Mouse (Mus musculus) kidney, embryonic 16.5 days (tissue): ENCODE data around the gene Galm. TPM values are rescaled to one million over a fixed set of nuclear protein-coding genes. Genes with fewer than 3 reads are reported as not detected.
"Not testable (repeated sequence)": the region's sequence is repeated elsewhere in the genome, so short reads cannot be mapped to it uniquely, and the experiment has no call there.

ENCODE experiments used
- ATAC-seq: fragments of 200-750 bp; cut with Nextera tagmentation; 2 replicates; pipeline ENCODE4 v1.8.0; 2017; ENCODE audit warnings: moderate TSS enrichment; ENCODE audit not compliant: low FRiP score, low TSS enrichment
- H3K27ac ChIP-seq: fragments of 300-500 bp; sonication (generic); 2 replicates; pipeline ENCODE4 v1.5.1; 2014; ENCODE audit warnings: low read length
- H3K27me3 ChIP-seq: fragments of 300-500 bp; sonication (generic); 2 replicates; pipeline ENCODE4 v1.6.1; 2014; ENCODE audit warnings: low read length, control low read depth, mixed read lengths; ENCODE audit not compliant: insufficient read depth
- H3K36me3 ChIP-seq: fragments of 300-500 bp; sonication (generic); 2 replicates; pipeline ENCODE4 v1.6.1; 2014; ENCODE audit warnings: low read length, control low read depth, mixed read lengths; ENCODE audit not compliant: insufficient read depth
- H3K4me1 ChIP-seq: fragments of 300-500 bp; sonication (generic); 2 replicates; pipeline ENCODE4 v1.6.1; 2014; ENCODE audit warnings: low read length, control low read depth, mixed read lengths; ENCODE audit not compliant: insufficient read depth
- H3K4me2 ChIP-seq: fragments of 300-500 bp; sonication (generic); replicated peaks from 2 replicates; pipeline ENCODE4 v1.6.1; 2014; ENCODE audit warnings: low read depth, low read length
- H3K4me3 ChIP-seq: fragments of 300-500 bp; sonication (generic); 2 replicates; pipeline ENCODE4 v1.5.1; 2014; ENCODE audit warnings: mild to moderate bottlenecking, low read length
- H3K9ac ChIP-seq: fragments of 300-500 bp; sonication (generic); replicated peaks from 2 replicates; pipeline ENCODE4 v1.6.1; 2014; ENCODE audit warnings: low read length
- H3K9me3 ChIP-seq: fragments of 300-500 bp; sonication (generic); 2 replicates; pipeline ENCODE4 v1.6.1; 2016; ENCODE audit warnings: low read length, control low read depth
- WGBS: fragments of 180-500 bp; shearing (Covaris S2); extraction: QIAGEN DNeasy Blood & Tissue Kit; methylation state at CpG from one replicate; pipeline ENCODE4 v1.1.7; 2014; 5-methylcytosine and 5-hydroxymethylcytosine counted together
- polyA plus RNA-seq: library from polyadenylated mRNA; unstranded; fragments of >200 nt; fragmentation: Nextera tagmentation; extraction: Ambion mirVana; gene quantifications from 2 replicates; pipeline ENCODE4 v1.2.1, GENCODE M21; 2015

Galm gene
- polyA plus RNA-seq, 1 experiment from 2014 or later, result 23.5 TPM

DNA sequence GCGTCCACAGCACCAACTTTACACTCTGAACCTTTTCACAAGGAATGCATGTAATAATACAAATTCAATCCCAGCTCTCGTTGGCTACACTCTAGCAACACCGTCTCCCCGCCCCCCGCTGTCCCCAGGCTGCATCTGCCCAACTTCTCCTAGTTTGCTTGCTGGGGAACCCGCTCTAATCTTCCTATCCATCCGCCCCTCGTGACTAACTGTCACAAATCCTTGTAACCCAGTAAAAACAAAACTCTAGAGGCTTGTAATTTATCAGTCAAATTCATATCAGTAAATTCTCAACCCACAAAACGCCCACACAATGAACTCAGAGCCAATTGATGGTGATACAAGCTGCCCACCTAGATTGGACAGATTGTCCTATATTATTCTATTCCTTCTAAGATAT lies 93.9 kb downstream of the Galm start:
- no peak for ATAC-seq
- WGBS, result 70% methylated on average over 9 of the region's 9 CpGs

DNA sequence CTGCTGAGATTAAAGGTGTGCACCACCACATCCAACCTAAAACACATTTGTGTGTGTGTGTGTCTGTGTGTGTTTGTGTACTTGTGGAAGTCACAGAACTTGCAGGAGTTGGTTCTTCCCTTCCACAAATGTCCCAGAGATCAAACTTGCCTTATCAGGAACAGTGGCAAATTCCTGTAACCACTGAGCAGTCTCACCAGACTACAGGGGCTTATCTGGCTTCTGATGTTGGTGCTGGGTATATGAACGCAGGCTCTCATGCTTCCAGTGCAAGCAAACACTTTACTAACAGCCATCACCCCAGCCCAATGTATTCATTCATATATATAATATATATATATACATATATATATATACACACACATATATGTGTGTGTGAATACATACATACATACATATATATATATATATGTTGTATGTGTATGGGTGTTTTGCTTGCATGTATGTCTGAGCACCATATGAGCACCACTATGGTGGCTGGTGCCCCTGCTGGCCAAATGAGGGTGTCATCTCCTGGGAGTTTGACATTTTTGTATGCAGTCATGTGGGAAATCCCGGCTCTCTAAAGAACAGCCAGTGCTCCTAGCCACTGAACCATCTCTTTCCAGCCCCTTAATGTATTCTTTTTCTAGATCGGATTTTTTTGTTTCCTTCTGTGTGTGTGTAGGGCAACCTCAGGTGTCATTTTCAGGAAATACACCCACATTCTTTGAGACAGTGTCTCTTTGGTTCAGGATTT lies 94.8 kb downstream of the Galm start:
- no peak overlapping the region for H3K27ac ChIP-seq
- H3K4me2 ChIP-seq, result no peak overlapping the region
- no peak for ATAC-seq
- no peak overlapping the region for H3K4me3 ChIP-seq
- WGBS, result 57% methylated on average over 3 of the region's 3 CpGs
- no peaks in the 10 kb centered on the region for H3K36me3 ChIP-seq
- peaks cover 4% of the 10 kb centered on the region; the same call in 1 of the 2 replicates for H3K4me1 ChIP-seq
- no peaks in the 10 kb centered on the region for H3K27me3 ChIP-seq
- H3K9me3 ChIP-seq, result no peaks in the 10 kb centered on the region
- no peak overlapping the region for H3K9ac ChIP-seq

More for the DNA sequence above, 93.9 kb downstream of the Galm start:
- H3K36me3 ChIP-seq, result no peaks in the 10 kb centered on the region
- no peaks in the 10 kb centered on the region for H3K9me3 ChIP-seq
- H3K4me3 ChIP-seq, result no peak overlapping the region
- no peak overlapping the region for H3K27ac ChIP-seq
- peaks cover 4% of the 10 kb centered on the region; the same call in 1 of the 2 replicates for H3K4me1 ChIP-seq
- H3K9ac ChIP-seq, result no peak overlapping the region
- H3K4me2 ChIP-seq, result no peak overlapping the region
- no peaks in the 10 kb centered on the region for H3K27me3 ChIP-seq

DNA sequence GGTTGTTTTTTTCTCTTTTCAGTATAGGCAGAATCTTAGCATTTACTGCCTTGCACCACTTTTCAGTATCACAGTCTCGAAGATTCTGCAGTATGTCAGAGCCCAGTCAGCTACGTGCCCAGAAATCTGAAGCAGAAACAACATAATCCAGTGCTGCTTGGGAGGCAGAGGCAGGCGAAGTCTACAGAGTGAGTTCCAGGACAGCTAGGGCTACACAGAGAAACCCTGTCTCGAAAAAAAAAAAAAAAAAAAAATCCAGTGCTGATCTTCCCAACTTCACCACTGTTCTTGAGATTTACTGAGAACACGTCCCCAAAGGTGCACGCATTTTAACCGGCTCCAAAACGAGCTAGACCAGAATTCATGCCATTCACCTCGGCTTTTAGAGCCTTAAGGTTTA lies 96.6 kb downstream of the Galm start:
- peaks cover 4% of the 10 kb centered on the region; the same call in 1 of the 2 replicates for H3K4me1 ChIP-seq
- H3K9me3 ChIP-seq, result no peaks in the 10 kb centered on the region
- H3K4me3 ChIP-seq, result peak overlapping the region; percentile 72
- 11% methylated on average over 9 of the region's 9 CpGs for WGBS
- peak overlapping the region; percentile 93 for H3K27ac ChIP-seq
- peak overlapping the region; percentile 79 for H3K9ac ChIP-seq
- ATAC-seq, result peak; percentile 44; the same call in 1 of the 2 replicates
- peak overlapping the region; percentile 75 for H3K4me2 ChIP-seq
- no peaks in the 10 kb centered on the region for H3K27me3 ChIP-seq
- 0 out of 2 replicates have a peak, but pooled peaks cover 2% of the 10 kb centered on the region for H3K36me3 ChIP-seq

DNA sequence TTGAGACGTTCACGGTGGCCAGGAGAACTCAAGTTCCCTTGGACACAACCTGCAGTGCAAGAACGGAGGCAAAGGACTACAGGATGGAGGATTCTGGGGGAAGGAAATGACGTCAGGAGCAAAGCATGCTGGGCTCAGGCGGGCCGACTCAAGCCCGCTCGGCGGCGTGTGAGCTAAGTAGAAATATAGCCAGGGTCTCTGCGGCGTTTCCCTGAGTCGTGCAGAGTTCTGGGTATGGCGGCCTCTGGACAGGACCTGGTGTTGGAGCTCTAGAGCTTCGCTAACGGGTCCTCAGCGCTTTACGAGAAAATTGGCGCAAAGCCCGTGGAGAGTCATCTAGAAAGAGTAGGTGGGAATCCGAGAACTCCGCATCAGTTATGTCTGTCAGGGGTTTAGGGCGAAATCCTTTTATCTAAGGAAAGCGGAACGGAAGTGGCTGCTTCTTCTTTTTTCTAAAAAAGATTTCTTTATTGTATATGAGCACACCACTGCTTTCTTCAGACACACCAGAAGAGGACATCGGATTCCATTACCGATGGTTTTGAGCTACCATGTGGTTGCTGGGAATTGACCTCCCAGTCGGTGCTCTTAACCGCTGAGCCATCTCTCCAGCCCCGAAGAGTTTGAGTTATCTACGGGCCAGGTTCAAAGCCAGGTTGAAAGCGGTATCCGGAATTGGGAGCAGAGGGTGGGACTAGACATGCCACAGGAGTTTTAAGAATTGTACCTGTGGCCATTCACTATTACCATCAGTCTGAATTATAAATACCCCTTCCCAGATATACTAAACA lies 97.2 kb downstream of the Galm start, which contains the start of gene Gemin6:
Gene Gemin6, plus strand, starts transcription at position 116 of the 791 bp plus-strand sequence.
- Histone ChIP-seq H3K36me3 (0 out of 2 replicates have a peak, but pooled peaks cover 2% of the 10 kb centered on the region), H3K4me2 (peak within 1 kb of the TSS; percentile 75)
- WGBS, result under 1% methylated on average over 33 of the region's 33 CpGs

GRCm38 (mm10) chr17:80225142-80225541 lies 97.9 kb downstream of the Galm start:
- H3K9ac ChIP-seq, result peak overlapping the region; percentile 79
- peak overlapping the region; percentile 75 for H3K4me2 ChIP-seq
- H3K27me3 ChIP-seq, H3K9me3 ChIP-seq, H3K27ac ChIP-seq, H3K36me3 ChIP-seq, H3K4me1 ChIP-seq: not testable (repeated sequence)
- peak overlapping the region; percentile 72 for H3K4me3 ChIP-seq
- 40% methylated on average over 4 of the region's 5 CpGs for WGBS
- 0 out of 2 replicates have a peak, but pooled peaks have one; percentile 21 for ATAC-seq

More for the DNA sequence above, 97.2 kb downstream of the Galm start, which contains the start of gene Gemin6:
- Histone ChIP-seq H3K9ac (peak within 1 kb of the TSS; percentile 79), H3K9me3 (no peaks in the 10 kb centered on the region), H3K27me3 (no peaks in the 10 kb centered on the region), H3K4me1 (peaks cover 4% of the 10 kb centered on the region; the same call in 1 of the 2 replicates), H3K27ac (peak within 1 kb of the TSS; percentile 93), H3K4me3 (peak within 1 kb of the TSS; percentile 72)
- ATAC-seq, result peak; percentile 99

DNA sequence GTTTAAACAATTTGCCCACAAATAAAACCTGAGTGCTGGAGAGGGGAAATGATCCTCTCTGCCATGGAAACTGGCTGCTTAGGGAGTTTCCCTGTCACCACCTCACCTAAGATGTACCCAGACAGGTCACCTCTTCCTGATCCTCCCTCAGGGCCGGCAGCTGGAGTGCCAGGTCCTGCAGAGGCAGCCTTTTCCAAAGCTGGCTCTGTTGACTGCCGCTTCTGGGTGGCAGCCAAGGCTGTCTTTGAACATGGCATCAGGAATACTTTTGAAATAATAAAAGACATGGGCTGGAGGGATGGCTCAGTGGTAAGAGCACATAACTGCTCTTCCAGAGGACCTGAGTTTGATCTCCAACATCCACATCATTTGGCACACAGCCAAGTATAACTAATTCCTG lies 102.1 kb downstream of the Galm start:
- no peaks in the 10 kb centered on the region for H3K27me3 ChIP-seq
- no peak for ATAC-seq
- no peak overlapping the region for H3K4me2 ChIP-seq
- H3K4me3 ChIP-seq, result no peak overlapping the region
- no peaks in the 10 kb centered on the region for H3K9me3 ChIP-seq
- 0 out of 2 replicates have a peak, but pooled peaks cover 2% of the 10 kb centered on the region for H3K36me3 ChIP-seq
- no peak overlapping the region for H3K9ac ChIP-seq
- no peak overlapping the region for H3K27ac ChIP-seq
- peaks cover 4% of the 10 kb centered on the region; the same call in 1 of the 2 replicates for H3K4me1 ChIP-seq
- WGBS, result 78% methylated on average over 2 of the region's 2 CpGs

GRCm38 (mm10) chr17:80233844-80234243 lies 106.6 kb downstream of the Galm start:
- H3K4me3 ChIP-seq, result no peak overlapping the region
- H3K27me3 ChIP-seq, result no peaks in the 10 kb centered on the region
- H3K9ac ChIP-seq, result no peak overlapping the region
- H3K27ac ChIP-seq, result no peak overlapping the region
- no peaks in the 10 kb centered on the region for H3K9me3 ChIP-seq
- no peak overlapping the region for H3K4me2 ChIP-seq
- 91% methylated on average over 5 of the region's 5 CpGs for WGBS
- no peaks in the 10 kb centered on the region; the same call in 1 of the 2 replicates for H3K4me1 ChIP-seq
- peaks cover 8% of the 10 kb centered on the region for H3K36me3 ChIP-seq
- ATAC-seq, result no peak

- no peak overlapping the region for H3K27ac ChIP-seq
- H3K4me3 ChIP-seq, result no peak overlapping the region
- H3K27me3 ChIP-seq, result no peaks in the 10 kb centered on the region
- WGBS, result 65% methylated on average over 7 of the region's 7 CpGs
- H3K9ac ChIP-seq, result no peak overlapping the region
- peaks cover 7% of the 10 kb centered on the region for H3K36me3 ChIP-seq
- H3K9me3 ChIP-seq, result no peaks in the 10 kb centered on the region
- no peaks in the 10 kb centered on the region; the same call in 1 of the 2 replicates for H3K4me1 ChIP-seq
- ATAC-seq, result no peak
- no peak overlapping the region for H3K4me2 ChIP-seq
Measured at GRCm38 (mm10) chr17:80234376-80234775, 107.1 kb downstream of the Galm start.
